Mouse (Mus musculus) heart, postnatal 10 days (tissue): ENCODE data around the gene Tmem214. TPM values are rescaled to one million over a fixed set of nuclear protein-coding genes. Genes with fewer than 3 reads are reported as not detected.
A peak's percentile ranks its signal among the peaks of the same experiment; 100 is the strongest.

Experiments used
- DNase-seq, 2 experiments: peaks; one replicate each; pipeline ENCODE4 v3.0.0; 2021
- intact Hi-C: fragments of 180-260 bp; cut with DNase I; formaldehyde crosslinking; loops from one replicate; pipeline ENCODE4 v1.15.1; 2025
- total RNA-seq, 2 experiments: library from RNA; stranded (reverse); gene quantifications; 2 replicates each; pipeline ENCODE4 v1.2.3; 2021

The Tmem214 gene
- 10 to 100 TPM; 48.9 TPM for total RNA-seq

DNA sequence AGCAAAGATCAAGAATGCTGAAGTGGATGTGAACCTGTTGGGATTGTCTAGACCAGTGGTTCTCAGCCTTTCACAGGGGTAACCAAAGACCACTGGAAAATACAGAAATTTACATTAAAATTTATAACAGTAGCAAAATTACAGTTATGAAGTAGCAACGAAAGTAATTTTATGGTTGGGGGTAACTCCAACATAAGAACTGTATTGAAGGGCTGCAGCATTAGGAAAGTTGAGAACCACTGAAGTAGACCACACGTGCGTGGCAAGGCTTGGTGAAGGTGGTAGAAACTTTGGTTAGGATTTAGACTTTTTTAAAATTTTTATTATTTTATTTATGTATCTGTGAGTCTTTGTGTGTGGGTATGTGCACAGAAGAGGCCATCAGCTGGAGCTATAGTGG is at the start of gene Tmem214:
Gene Tmem214, plus strand, starts transcription at position 301 of the 400 bp plus-strand sequence.
- intact Hi-C loops = loop anchor here (5.0 kb wide), 1 partner anchor 130 kb away; no protein-coding TSS in a partner anchor
- no peak for DNase-seq

DNA sequence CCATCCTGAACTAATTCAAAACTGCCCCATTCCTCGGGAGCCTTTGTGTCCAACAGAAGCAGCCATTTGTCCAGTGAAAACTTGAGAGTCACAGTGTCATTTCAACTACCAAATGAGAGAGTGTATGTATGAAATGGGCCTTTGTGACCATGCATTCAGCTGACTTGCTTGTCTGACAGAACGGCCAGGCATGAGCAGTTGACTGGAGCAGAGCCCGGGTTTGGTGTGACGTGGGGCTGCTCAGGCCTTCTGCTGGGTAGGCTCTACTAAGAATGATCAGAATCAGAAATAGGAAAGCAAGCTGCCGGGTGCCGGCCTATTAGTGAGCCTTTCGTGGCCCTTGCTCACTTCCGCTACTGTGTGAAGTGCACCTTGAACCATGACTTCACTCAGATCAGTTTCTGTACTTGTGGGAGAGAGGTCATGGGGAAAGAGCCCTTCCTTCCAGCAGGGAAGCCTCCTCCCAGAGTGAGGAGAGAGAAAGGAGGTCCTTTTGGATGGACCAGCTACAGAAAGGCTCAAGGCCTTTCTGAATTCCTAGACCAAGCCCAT is 49.0 kb upstream of the Tmem214 start:
- intact Hi-C loops = no loop called here
- no peak for DNase-seq

GRCm38 (mm10) chr5:30822689-30823088 is 45.1 kb upstream of the Tmem214 start:
- intact Hi-C loops = no loop called here
- no peak for DNase-seq

DNA sequence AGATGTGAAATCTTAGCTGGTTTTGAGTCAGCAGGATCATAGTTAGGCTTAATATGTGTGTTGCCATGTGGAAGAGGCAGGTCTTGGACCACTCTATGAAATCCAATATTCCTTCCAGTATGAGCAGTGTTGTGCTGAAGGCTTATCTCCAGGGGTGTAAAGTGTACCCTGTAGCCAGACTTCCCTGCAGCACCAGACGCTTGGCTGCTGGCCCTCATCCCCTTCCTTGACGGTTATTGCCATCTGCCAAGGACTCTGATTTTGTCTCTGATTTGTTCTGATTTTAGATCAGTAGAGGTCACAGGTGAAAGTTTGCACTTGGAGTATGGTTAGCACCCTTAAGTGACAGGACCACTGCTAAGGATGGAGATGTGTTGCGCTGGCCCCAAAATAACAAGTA is 44.7 kb upstream of the Tmem214 start:
- DNase-seq = no peak
- intact Hi-C loops = no loop called here

DNA sequence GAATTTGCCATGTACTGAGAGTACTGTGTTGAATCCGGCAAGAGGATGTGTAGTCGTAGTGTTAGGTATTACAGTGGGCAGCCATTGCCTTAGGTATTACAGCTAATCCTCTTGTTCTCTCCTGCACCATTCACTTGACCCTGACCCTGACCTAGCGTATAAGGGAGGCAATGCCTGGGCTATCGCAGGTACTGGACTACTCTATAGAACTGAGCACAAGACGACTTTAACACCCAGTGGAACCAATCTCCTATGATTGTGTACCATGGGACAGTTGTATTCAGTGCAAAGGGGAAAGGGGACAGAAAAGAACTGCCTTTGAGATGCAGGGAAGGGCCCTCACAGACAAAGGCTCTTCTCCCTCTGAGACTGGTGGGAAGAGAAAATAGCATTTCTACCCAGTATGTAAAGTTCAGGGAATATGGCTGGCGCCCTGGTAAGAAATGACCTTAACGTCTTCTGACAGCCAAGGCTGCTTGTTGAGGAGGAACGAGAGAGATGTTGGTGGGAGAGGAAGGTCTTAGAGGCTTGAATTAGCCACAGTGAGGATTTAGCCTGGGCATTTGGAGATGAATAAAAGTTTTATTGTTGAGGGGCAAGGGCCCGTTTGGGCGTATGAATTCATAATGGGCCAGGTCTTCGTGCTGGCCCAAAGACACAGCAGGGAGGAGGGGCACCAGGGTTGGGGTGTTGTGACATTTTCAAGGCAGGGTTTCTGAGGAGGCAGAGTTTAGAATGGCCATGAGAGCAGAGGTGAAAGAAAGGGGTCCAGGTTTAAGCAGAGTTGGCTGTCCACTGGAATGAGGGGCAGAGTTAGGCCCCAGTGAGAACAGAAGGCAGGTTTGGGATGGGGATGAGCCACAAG is 43.5 kb upstream of the Tmem214 start:
- intact Hi-C loops = no loop called here
- DNase-seq = no peak

DNA sequence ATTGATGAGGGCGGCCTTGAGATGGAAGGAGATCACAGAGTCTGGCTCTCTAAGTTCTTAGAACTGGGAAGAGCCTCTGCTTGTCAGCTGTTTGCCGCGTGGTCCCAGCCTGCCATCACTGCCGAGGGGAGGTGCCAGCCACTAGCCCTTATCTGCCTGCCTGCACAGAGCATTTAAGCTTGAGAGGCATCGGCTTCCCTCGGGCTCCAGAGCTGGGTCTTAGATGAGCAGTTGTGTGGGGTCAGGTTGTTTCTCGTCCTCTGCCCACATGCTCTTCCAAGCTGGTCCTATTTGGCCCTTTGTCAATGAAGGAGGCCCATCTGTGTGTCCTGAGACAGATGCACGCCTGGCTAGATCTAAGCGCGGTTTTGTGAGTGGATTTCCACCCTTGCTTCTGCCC is 42.6 kb upstream of the Tmem214 start:
- intact Hi-C loops = no loop called here
- no peak for DNase-seq

DNA sequence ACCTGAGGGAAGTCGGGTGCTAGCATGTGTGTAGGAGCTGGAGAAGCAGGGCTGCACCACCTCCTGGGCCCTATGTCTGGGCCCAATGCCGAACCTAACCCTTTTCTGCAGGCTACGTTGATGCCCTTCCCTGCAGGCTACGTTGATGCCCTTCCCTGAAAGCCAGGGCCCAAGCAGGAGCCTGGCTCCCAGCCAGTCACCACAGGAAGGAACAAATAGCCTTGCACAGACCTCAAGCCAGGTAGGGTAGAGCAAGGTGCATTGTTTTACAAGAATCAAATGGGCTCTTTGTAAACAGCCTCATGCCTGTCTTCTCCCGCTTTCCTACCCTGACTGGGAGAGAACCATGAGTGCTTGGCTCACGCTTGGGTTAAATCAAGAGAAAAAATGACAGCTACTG is 42.0 kb upstream of the Tmem214 start:
- no peak for DNase-seq
- intact Hi-C loops = no loop called here

DNA sequence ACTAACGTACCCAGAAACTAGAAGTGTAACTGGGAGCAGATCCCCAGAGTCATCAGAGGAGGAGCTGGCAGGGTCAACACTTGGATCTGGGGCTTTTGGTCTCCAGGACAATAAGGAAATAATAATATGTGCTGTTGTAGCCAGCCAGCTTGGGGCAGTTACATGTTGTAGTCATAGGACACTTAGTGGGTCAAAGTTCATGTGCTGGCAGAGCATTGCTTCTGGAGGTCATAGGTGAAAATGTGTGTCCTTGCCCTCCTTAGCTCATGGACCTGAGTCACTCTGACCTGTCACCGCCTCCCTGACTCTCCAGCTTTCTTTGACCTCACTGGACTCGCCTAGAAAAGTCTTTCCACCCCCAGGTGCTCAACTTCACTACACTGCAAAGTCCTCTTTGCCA is 34.4 kb upstream of the Tmem214 start:
- intact Hi-C loops = no loop called here
- no peak for DNase-seq

GRCm38 (mm10) chr5:30839731-30840130 is 28.1 kb upstream of the Tmem214 start:
- intact Hi-C loops = no loop called here
- DNase-seq = no peak

GRCm38 (mm10) chr5:30841896-30842295 is 25.9 kb upstream of the Tmem214 start:
- no peak for DNase-seq
- intact Hi-C loops = no loop called here

DNA sequence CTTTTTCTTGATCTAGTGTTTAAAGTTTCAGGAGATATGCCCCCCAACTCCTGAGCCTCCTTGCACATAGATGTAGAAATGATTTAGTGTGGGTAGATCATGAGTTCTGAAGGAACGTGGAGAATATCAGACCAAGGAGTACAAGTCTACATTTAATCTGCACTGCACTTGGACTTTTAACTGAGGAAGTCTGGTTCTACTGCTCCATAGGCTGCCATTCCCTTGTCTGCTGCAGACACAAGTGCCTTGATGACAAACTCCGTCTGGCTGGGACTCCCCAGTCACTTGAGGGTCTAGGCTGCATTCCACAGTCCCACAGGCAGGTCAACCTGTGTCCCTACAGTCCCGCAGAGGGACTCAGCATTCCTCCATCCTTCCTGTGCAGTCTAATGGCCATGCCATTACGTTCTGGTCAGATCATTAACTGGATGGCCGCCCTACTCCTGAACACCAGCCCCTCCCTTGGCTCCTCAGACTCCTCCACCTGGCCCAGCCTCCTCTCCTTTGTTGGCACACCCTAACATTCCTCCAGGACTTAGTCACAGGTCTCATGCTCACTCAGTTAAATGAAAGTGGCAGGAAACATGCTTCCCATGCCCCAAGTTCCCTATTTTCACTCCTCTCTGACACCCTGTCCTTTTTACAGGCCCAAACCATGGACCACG is 17.8 kb upstream of the Tmem214 start:
- peak in 1 of 2 experiments; percentile 29 for DNase-seq
- intact Hi-C loops = no loop called here

- intact Hi-C loops = no loop called here
- no peak for DNase-seq
Observed at GRCm38 (mm10) chr5:30850556-30850925, 17.3 kb upstream of the Tmem214 start.

- no peak for DNase-seq
- intact Hi-C loops = no loop called here
Observed at GRCm38 (mm10) chr5:30853522-30853921, 14.3 kb upstream of the Tmem214 start.

DNA sequence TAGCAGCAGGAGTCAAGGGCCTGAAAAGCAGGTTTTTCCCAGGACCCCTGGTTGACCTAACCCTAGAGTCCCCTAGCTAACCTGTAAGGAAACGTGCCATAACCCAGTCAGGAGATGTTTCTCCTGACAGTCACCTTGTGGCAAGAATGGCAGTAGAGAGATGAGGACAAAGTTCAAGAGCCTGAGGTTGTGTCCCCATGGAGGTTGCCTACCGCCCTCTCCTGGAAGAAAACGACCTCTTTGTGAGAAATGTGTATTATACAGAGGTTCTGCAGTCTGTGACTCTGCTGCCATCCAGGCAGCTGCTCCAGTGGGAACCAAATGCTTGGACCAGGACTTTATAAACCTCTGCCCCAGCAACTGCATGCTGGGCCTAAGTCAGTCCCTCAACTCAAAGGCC is 12.1 kb upstream of the Tmem214 start:
- intact Hi-C loops = loop anchor here (2.0 kb wide), 1 partner anchor 49 kb away; no protein-coding TSS in a partner anchor
- no peak for DNase-seq

GRCm38 (mm10) chr5:30856124-30856523 is 11.7 kb upstream of the Tmem214 start:
- intact Hi-C loops = no loop called here
- no peak for DNase-seq

GRCm38 (mm10) chr5:30863852-30864251 is 4.0 kb upstream of the Tmem214 start:
- intact Hi-C loops = no loop called here
- peak; percentile 50 for DNase-seq

DNA sequence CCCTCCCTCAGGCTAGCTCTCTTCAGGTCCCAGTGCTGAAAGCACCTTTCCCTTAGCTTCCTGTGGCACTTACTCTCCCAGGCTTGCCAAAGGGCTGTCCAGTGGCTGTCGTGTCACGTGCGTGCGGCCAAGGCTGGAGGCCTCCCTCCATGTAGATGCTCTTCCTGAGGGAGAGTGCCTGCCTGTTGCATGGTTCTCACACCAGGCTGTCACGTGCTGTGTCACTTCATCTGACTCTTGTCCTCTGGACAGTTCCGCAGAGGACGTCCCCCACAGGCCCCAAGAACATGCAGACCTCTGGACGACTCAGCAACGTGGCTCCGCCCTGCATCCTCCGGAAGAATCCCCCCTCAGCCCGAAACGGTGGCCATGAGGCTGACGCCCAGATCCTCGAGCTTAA is 3.5 kb upstream of the Tmem214 start:
- intact Hi-C loops = no loop called here
- DNase-seq = no peak

GRCm38 (mm10) chr5:30866871-30867270 is 941 bp upstream of the Tmem214 start:
- DNase-seq = no peak
- intact Hi-C loops = loop anchor here (5.0 kb wide), 1 partner anchor 130 kb away; no protein-coding TSS in a partner anchor

- no peak for DNase-seq
- intact Hi-C loops = loop anchor here (1.0 to 5.0 kb wide), 2 partner anchors 19 to 128 kb away; partner anchors contain the start of gene Agbl5
Observed at GRCm38 (mm10) chr5:30868981-30869380, 1.2 kb downstream of the Tmem214 start.

DNA sequence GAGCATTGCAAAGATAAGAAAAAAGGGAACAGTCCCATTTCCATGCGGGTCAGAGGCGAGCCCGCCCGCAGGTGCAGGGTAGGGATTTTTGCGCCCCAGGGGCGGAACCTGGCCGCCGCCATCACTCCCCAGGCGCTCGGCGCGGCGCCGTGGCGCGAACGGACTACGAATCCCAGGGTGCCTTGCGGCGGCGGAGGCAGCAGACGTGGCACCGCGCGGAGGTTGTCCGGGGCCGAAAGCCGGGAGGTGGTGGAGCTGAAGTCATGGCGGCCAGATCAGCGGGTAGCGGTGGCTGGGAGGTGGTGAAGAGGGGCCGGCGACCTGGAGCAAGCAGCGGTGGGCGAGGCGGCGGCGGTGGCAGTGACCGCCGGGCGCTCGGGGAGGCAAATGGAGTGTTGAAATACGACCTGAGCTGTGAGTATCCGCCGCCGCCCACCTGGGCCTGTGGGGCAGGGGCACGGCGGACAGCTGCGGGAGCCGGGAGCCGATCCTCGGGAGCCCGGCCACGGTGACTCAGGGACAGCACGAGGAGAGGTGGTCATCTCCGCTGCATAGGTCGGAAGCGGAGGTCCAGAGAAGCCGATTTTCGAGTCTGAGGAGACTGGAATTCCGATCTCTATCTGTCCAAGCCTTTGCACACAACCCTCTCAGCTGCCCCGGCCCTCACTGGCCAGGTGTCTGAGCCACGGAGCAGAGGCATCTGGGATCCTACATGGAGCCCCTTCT is 1.8 kb downstream of the Tmem214 start:
- DNase-seq = peak; percentile 95 to 96
- intact Hi-C loops = loop anchor here (1.0 to 5.0 kb wide), 2 partner anchors 19 to 128 kb away; partner anchors contain the start of gene Agbl5

GRCm38 (mm10) chr5:30870131-30870406 is 2.3 kb downstream of the Tmem214 start:
- intact Hi-C loops = no loop called here
- DNase-seq = no peak
